Mouse (Mus musculus): ENCODE measurements around the gene Setd2.

Gene Setd2

DNA sequence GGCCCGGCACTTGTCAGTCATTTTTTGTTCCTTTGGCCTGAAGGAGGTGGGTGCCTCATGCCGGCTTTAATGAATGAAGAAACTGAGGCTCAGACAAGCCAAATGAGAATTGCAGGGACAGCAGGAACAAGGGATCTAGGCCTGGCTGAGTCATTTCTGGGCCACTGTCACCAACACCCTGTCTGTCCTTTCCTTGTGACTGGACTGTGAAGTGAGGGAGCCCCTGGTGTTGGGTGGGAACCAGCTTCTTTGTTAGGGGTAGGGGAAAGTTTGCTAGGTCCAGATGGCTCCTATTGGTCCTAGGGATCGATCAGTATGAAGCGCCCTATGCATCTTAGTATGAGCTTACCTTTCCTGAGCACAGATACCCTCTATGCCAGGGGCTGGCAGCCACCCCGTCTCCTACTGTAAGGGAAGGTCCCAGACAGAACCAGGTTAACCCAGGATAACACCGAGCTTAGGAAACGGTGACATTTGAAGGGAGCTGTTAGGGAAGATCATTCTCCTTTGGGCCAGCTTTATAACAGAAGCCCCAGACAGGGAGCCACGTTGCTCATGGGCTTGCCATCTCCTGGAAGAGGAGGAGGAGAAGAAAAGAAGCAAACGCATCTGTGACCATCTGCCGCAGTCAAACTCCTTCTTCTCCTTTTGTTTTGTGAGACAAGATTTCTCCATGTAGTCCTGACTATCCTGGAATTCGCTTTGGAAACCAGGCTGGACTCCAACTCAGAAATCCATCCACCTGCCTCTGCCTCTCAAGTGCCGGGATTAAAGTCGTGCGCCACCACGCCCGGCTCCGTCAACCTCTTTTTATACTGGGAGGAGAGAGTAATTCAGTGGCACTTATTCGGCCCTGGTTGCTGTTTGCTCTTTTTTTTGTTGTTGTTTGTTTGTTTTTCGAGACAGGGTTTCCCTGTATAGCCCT, 122.6 kb downstream of the Setd2 start:
- DNase-seq (ENCODE audit: low spot score in 2 of 2) = no peak

DNA sequence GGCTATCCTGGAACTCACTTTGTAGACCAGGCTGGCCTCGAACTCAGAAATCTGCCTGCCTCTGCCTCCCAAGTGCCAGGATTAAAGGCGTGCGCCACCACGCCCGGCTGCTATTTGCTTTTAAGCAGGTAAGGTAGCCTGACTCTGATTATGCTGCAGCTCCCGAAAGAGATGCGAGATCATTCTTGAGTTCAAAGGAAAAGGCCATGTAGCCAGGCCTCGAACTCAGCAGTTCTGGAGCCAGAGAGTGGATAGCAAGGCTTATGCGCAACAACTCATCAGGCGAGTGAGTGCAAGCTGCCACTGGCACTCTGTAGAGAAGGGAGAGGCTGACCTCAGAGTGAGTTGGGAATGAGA, 123.2 kb downstream of the Setd2 start:
- no peak for DNase-seq (ENCODE audit: low spot score in 2 of 2)

GRCm38 (mm10) chr9:110656249-110657221, 124.1 kb downstream of the Setd2 start, which contains the start of gene Ccdc12:
Ccdc12 (plus strand) TSS chr9:110656503.
- peak; percentile 95 to 97 for DNase-seq (ENCODE audit: low spot score in 2 of 2)

GRCm38 (mm10) chr9:110657474-110658078, 125.2 kb downstream of the Setd2 start:
- DNase-seq (ENCODE audit: low spot score in 2 of 2) = peak; percentile 68 to 74

- DNase-seq (ENCODE audit: low spot score in 2 of 2) = no peak
These were observed 127.1 kb downstream of the Setd2 start for GRCm38 (mm10) chr9:110659521-110659920.

GRCm38 (mm10) chr9:110660208-110660607, 127.8 kb downstream of the Setd2 start:
- no peak for DNase-seq (ENCODE audit: low spot score in 2 of 2)

GRCm38 (mm10) chr9:110660856-110661612, 128.6 kb downstream of the Setd2 start:
- no peak for DNase-seq (ENCODE audit: low spot score in 2 of 2)

DNA sequence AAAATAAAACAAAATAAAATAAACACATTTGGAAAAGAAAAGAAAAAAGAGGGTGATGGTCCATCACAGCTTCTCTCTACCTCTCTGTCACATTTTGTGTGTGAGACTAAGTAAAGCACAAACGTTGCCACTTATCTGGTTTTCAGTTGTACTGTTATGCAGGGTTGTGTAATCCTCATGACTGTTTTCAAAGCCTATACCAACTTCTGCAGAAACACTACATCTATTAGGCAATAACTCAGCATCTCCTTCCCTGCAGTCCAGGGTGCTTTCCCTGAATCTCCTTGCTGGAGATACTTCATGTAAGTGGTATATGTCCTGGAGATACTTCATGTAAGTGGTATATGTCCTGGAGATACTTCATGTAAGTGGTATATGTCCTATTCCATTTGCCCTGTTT, 130.4 kb downstream of the Setd2 start:
- DNase-seq (ENCODE audit: low spot score in 2 of 2) = no peak

- DNase-seq (ENCODE audit: low spot score in 2 of 2) = peak; percentile 75 to 82
These were observed 133.5 kb downstream of the Setd2 start for GRCm38 (mm10) chr9:110665912-110666311.

DNA sequence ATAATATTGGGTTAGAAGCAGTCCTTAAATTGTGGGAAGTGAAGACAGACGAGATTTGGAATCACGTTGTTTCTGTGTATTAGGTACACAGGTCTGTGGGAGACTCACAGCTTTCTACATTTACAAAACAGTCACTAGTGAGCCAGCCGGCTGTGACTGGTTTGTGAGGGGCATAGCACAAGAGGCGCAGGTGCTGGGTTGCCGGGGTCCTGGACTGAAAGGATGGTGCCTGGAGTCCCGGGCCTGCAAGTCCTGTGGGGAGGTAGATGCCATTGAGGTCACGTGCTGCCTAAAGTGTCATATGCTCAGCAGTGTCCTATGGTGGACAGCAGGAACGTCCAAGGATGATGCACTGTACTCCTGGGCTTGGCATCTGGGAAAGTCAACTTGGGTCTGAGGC, 134.0 kb downstream of the Setd2 start:
- no peak for DNase-seq (ENCODE audit: low spot score in 2 of 2)

DNA sequence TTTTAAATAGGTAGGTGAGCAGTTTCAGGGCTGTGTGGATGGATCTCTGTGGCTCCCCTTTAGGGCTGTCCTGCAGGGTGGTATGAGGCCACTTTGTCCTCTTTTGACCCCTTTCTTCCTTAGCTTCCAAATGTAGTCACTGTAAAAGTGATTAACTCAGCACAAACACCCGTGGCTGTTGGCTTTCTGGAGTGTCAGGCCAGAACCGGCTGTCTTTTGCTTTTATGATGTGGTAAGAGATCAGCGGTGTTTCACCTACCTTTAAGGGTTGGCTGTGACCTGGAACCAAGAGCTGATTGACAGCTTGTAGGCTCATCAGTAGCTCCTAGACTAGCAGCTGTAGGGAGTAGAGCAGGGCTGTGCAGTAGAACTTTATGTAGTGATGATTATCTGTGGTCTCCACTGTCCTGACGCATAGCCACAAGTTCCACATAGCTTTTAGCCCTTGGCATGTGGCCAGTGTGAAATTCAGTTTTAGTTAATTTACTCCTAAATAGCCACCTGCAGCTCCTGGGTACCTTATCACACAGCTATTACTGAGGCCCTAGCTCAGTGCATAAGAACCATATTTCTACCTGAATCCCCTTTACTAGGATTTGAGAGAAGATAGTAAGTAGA, 134.9 kb downstream of the Setd2 start:
- no peak for DNase-seq (ENCODE audit: low spot score in 2 of 2)
